Mouse (Mus musculus) ES-E14 (cell line): ENCODE results near the gene Kctd13.

Experiments used
- CHD2 ChIP-seq: IDR thresholded peaks from 2 replicates; pipeline ENCODE4 v1.6.1; 2014; ENCODE audit warnings: mild to moderate bottlenecking, low read depth, low read length, inconsistent platforms
- HCFC1 ChIP-seq: IDR thresholded peaks from 2 replicates; pipeline ENCODE4 v1.6.1; 2012; ENCODE audit warnings: low read length, inconsistent platforms, borderline replicate concordance; ENCODE audit not compliant: insufficient read depth
- MAFK ChIP-seq: IDR thresholded peaks from 2 replicates; pipeline ENCODE4 v1.6.1; 2014; ENCODE audit warnings: mild to moderate bottlenecking, low read depth, low read length, inconsistent platforms; ENCODE audit not compliant: insufficient read depth
- ZC3H11A ChIP-seq: IDR thresholded peaks from 2 replicates; pipeline ENCODE4 v1.6.1; 2012; ENCODE audit warnings: low read depth, mild to moderate bottlenecking, inconsistent platforms, low read length, borderline replicate concordance
- ZNF384 ChIP-seq: IDR thresholded peaks from 2 replicates; pipeline ENCODE4 v1.6.1; 2012; ENCODE audit warnings: low read depth, low read length, inconsistent platforms

- no peak; the same call in 1 of the 2 replicates for TF ChIP-seq HCFC1
- no peak for TF ChIP-seq CHD2
- TF ChIP-seq ZC3H11A, result no peak
- no peak for TF ChIP-seq ZNF384
- no peak for TF ChIP-seq MAFK
Measured at GRCm38 (mm10) chr7:126898102-126898990, 30.3 kb upstream of the Kctd13 start.
